8 mouse cellular contexts compared by ENCODE assay signal in the genomic region with DNA sequence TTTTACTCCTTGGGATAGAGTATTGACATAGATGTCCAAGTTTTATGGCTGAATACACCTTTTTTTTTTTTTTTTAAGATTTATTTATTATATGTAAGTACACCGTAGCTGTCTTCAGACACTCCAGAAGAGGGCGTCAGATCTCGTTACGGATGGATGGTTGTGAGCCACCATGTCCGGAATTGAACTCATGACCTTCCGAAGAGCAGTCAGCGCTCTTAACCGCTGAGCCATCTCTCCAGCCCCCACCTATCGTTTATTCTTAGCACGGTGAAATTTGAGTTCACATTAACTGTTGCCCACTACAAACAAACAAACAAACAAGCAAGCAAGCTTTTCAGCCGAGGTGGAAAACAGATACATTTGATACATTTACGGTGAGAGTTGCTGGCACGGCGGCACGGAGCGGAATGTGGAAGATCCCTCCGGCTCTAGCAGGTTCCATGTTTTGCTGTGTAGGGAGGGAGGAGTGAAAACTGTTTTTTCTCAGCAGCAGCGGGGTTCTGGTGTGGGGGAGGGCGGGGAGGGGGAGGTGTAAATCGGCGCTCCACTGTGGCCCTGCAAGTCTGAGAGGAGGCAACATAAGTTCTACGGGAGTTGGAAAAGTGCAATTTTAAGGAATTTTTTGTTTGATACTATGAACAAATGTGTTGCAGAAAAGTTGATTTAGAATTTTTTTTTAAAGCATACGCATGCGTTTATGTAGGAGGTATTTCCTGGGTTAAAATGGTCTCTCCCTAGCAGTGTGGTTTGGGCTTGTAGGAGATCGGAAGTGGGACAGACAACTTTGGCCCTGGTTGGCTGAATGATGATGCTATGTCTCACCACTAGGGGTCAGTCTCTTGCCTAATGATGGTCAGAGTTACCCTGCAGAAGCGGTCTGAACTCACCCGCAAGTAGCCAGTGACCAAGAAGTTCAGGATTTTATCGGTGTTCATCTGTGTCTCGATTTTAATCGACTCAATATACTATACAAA. TPM values are rescaled to one million over a fixed set of nuclear protein-coding genes. Genes with fewer than 3 reads are reported as not detected.
DNase-seq lines count a peak whose midpoint lies in the region; ATAC-seq and TF ChIP-seq lines count a peak whose summit lies in the region.

No protein-coding gene starts in this region.

- peak; percentile 82 for ATAC-seq in G1E (ENCODE audit: extremely low read depth, insufficient number of reproducible peaks, low FRiP score, poor library complexity, severe bottlenecking)
- peak; percentile 89 for ATAC-seq in forebrain, embryonic 14.5 days
- ATAC-seq in neural tube, embryonic 15.5 days (ENCODE audit: low FRiP score), result peak; percentile 87

- peak overlapping the region; percentile 54 for H3K4me2 ChIP-seq in forebrain, embryonic 14.5 days (ENCODE audit: low read length)
- peak overlapping the region; percentile 58 for H3K4me2 ChIP-seq in neural tube, embryonic 15.5 days

- intact Hi-C loops in heart, postnatal 14 days (cut with DNase I), result loop anchor here (1.0 to 10.0 kb wide), 4 partner anchors 36 to 548 kb away; a partner anchor contains a TSS

- 0 out of 2 replicates have a peak overlapping the region, but pooled peaks have one; percentile 21 for H3K27ac ChIP-seq in forebrain, embryonic 14.5 days (ENCODE audit: low read depth, low read length)
- H3K27ac ChIP-seq in neural tube, embryonic 15.5 days (replicated peaks), result peak overlapping the region; percentile 51

- peaks cover 7% of the 10 kb centered on the region for H3K36me3 ChIP-seq in G1E (replicated peaks)
- no peaks in the 10 kb centered on the region for H3K36me3 ChIP-seq in forebrain, embryonic 14.5 days (ENCODE audit: control insufficient read depth, insufficient read depth, low read length)
- H3K36me3 ChIP-seq in neural tube, embryonic 15.5 days, result no peaks in the 10 kb centered on the region

- no peaks in the 10 kb centered on the region for H3K9me3 ChIP-seq in G1E (replicated peaks)
- H3K9me3 ChIP-seq in forebrain, embryonic 14.5 days (replicated peaks; ENCODE audit: control insufficient read depth, low read length), result no peaks in the 10 kb centered on the region
- H3K9me3 ChIP-seq in neural tube, embryonic 15.5 days (replicated peaks), result no peaks in the 10 kb centered on the region

- H3K4me3 ChIP-seq in G1E (ENCODE audit: low read depth, low read length), result peak overlapping the region; percentile 70
- peak overlapping the region; percentile 24 for H3K4me3 ChIP-seq in forebrain, embryonic 14.5 days (ENCODE audit: low read depth, low read length)
- peak overlapping the region; percentile 35 for H3K4me3 ChIP-seq in neural tube, embryonic 15.5 days (replicated peaks)

- peak; percentile 82 for DNase-seq in G1E (ENCODE audit: low spot score)
- DNase-seq in cerebellum, adult 11 months, result peak; percentile 61
- peak; percentile 86 for DNase-seq in forebrain, embryonic 14.5 days (ENCODE audit: low spot score)
- peak; percentile 74 to 81 for DNase-seq in heart, postnatal 14 days
- DNase-seq in layer of hippocampus, adult 11-12 months (ENCODE audit: low spot score), result peak; percentile 88
- DNase-seq in lung, adult 18-20 months, result peak; percentile 79 to 88
- DNase-seq in testis, postnatal 14 days (ENCODE audit: low spot score), result peak; percentile 83

- TF ChIP-seq CTCF in G1E (IDR thresholded peaks at IDR 0.05; ENCODE audit: low read depth, low read length), result peak; percentile 87

- peaks cover 17% of the 10 kb centered on the region for H3K4me1 ChIP-seq in G1E (ENCODE audit: insufficient read depth, low read depth, low read length)
- 0 out of 2 replicates have a peak, but pooled peaks cover 2% of the 10 kb centered on the region for H3K4me1 ChIP-seq in forebrain, embryonic 14.5 days (ENCODE audit: control insufficient read depth, insufficient read depth, low read length)
- peaks cover 4% of the 10 kb centered on the region; the same call in 1 of the 2 replicates for H3K4me1 ChIP-seq in neural tube, embryonic 15.5 days

- H3K27me3 ChIP-seq in G1E (ENCODE audit: insufficient read depth, low read length), result peaks cover 5% of the 10 kb centered on the region; the same call in 1 of the 2 replicates
- H3K27me3 ChIP-seq in forebrain, embryonic 14.5 days (replicated peaks; ENCODE audit: control insufficient read depth, insufficient read depth, low read length), result no peaks in the 10 kb centered on the region
- no peaks in the 10 kb centered on the region for H3K27me3 ChIP-seq in neural tube, embryonic 15.5 days (replicated peaks)

- 3% methylated on average over 30 of the region's 30 CpGs for WGBS in forebrain, embryonic 14.5 days
- WGBS in neural tube, embryonic 15.5 days, result 4% methylated on average over 30 of the region's 30 CpGs

- peak overlapping the region; percentile 40; the same call in 1 of the 2 replicates for H3K9ac ChIP-seq in forebrain, embryonic 14.5 days (ENCODE audit: low read length)
- peak overlapping the region; percentile 23; the same call in 1 of the 2 replicates for H3K9ac ChIP-seq in neural tube, embryonic 15.5 days (replicated peaks)

RNA-seq across cellular contexts. Expression of a gene that starts 37.9 kb away (rescaled TPM):
- 19.5 and 25.8 TPM in 2 replicates for total RNA-seq in G1E (2014; fragmentation: Nextera tagmentation)
- total RNA-seq in G1E (2017), result 20.0 and 27.1 TPM in 2 replicates
- polyA plus RNA-seq in G1E (2012), result 0.70 and 1.3 TPM in 2 replicates
- 24.2 and 36.0 TPM in 2 replicates for polyA plus RNA-seq in forebrain, embryonic 14.5 days (2014; fragmentation: Nextera tagmentation; extraction: Ambion mirVana)
- 10 to 100 TPM; 19.6 to 23.4 TPM for total RNA-seq in heart, postnatal 14 days (2021)
- 21.3 and 23.2 TPM in 2 replicates for polyA plus RNA-seq in neural tube, embryonic 15.5 days (2015; fragmentation: Nextera tagmentation; extraction: Ambion mirVana)

Comparison
In these comparisons a context has a peak if more than half of its experiments do, and no peak if none do; other contexts are left out.
1. Peak in every context shown above with its lines: DNase-seq, ATAC-seq, H3K4me3 ChIP-seq and H3K27ac ChIP-seq.